Mouse (Mus musculus) heart, adult 2 months (tissue): ENCODE data around the gene Gm10490.

Source experiments
- CTCF ChIP-seq: fragments of 200-600 bp; IDR thresholded peaks from 2 replicates; pipeline ENCODE4 v1.8.1; 2022; ENCODE audit warnings: antibody characterized with exemption, mild to moderate bottlenecking, moderate library complexity
- EP300 ChIP-seq: fragments of 200-500 bp; IDR thresholded peaks from 2 replicates; pipeline ENCODE4 v1.6.1; 2011; ENCODE audit warnings: low read depth, low read length, control low read depth; ENCODE audit not compliant: insufficient read depth
- POLR2A ChIP-seq: fragments of 200-500 bp; IDR thresholded peaks from 2 replicates; pipeline ENCODE4 v1.6.1; 2011; ENCODE audit warnings: mild to moderate bottlenecking, low read depth, low read length, control low read depth; ENCODE audit not compliant: insufficient read depth

GRCm38 (mm10) chrX:7883841-7884567 lies 25.3 kb upstream of the Gm10490 start, which contains the start of gene Slc35a2:
- TF ChIP-seq POLR2A = peak; percentile 65
- TF ChIP-seq CTCF = peak; percentile 26
- peak; percentile 6; the same call in 1 of the 2 replicates for TF ChIP-seq EP300
